Mouse (Mus musculus) myocyte (in vitro differentiated cells): ENCODE results near the gene Mnx1.

Source experiments
- CEBPB ChIP-seq: IDR thresholded peaks from 2 replicates; pipeline ENCODE4 v1.6.1; 2011; ENCODE audit warnings: mild to moderate bottlenecking, moderate library complexity; ENCODE audit not compliant: poor library complexity, insufficient read depth, severe bottlenecking
- E2F4 ChIP-seq: IDR thresholded peaks from one replicate; pipeline ENCODE4 v1.6.1; 2011; ENCODE audit warnings: mild to moderate bottlenecking, control low read depth, moderate library complexity; ENCODE audit not compliant: insufficient read depth
- MAX ChIP-seq: IDR thresholded peaks from one replicate; pipeline ENCODE4 v1.6.1; 2011; ENCODE audit warnings: low read depth, mild to moderate bottlenecking, control low read depth
- MYOD1 ChIP-seq, 3 experiments: IDR thresholded peaks; one replicate each; pipeline ENCODE4 v1.6.1; 2011; ENCODE audit warnings: control low read depth in 2 of 3, low read depth in 2 of 3, mild to moderate bottlenecking in 2 of 3, moderate library complexity in 1 of 3; ENCODE audit not compliant: insufficient read length in 2 of 3, control insufficient read depth in 1 of 3
- MYOG ChIP-seq, 3 experiments: IDR thresholded peaks; one replicate each; pipeline ENCODE4 v1.6.1; 2011; ENCODE audit warnings: control low read depth in 2 of 3, low read depth in 2 of 3, mild to moderate bottlenecking in 2 of 3; ENCODE audit not compliant: insufficient read length in 2 of 3, control insufficient read depth in 1 of 3, insufficient read depth in 1 of 3
- POLR2A ChIP-seq: IDR thresholded peaks from one replicate; pipeline ENCODE4 v1.6.1; 2011; ENCODE audit warnings: low read depth, mild to moderate bottlenecking, control low read depth, moderate library complexity; ENCODE audit not compliant: insufficient read length
- POLR2AphosphoS2 ChIP-seq: IDR thresholded peaks from one replicate; pipeline ENCODE4 v1.6.1; 2011; ENCODE audit warnings: low read depth, control low read depth; ENCODE audit not compliant: insufficient read length
- TCF12 ChIP-seq: IDR thresholded peaks from one replicate; pipeline ENCODE4 v1.6.1; 2011; ENCODE audit warnings: mild to moderate bottlenecking, control low read depth; ENCODE audit not compliant: poor library complexity, insufficient read depth, severe bottlenecking
- USF1 ChIP-seq: IDR thresholded peaks from one replicate; pipeline ENCODE4 v1.6.1; 2011; ENCODE audit warnings: low read depth, mild to moderate bottlenecking, control low read depth, moderate library complexity

GRCm38 (mm10) chr5:29475556-29475955 lies 2.7 kb downstream of the Mnx1 start:
- no peak for TF ChIP-seq POLR2A
- no peak for TF ChIP-seq CEBPB
- no peak for TF ChIP-seq USF1
- TF ChIP-seq MAX: no peak
- TF ChIP-seq TCF12: no peak
- TF ChIP-seq E2F4: no peak
- TF ChIP-seq POLR2AphosphoS2: no peak
- TF ChIP-seq MYOD1 (IDR thresholded peaks at IDR 0.05; ENCODE audit: control insufficient read depth in 1 of 3, insufficient read length in 2 of 3, low read depth in 2 of 3): no peak
- TF ChIP-seq MYOG (IDR thresholded peaks at IDR 0.05; ENCODE audit: control insufficient read depth in 1 of 3, insufficient read depth in 1 of 3, insufficient read length in 2 of 3, low read depth in 2 of 3): no peak
